Mouse (Mus musculus): ENCODE measurements around the gene Ccdc182. TPM values are rescaled to one million over a fixed set of nuclear protein-coding genes. Genes with fewer than 3 reads are reported as not detected.

Ccdc182 gene
- polyA plus RNA-seq, 1 experiment, result not detected

- Histone ChIP-seq H3K4me1 (ENCODE audit: control insufficient read depth, insufficient read depth, insufficient read length) (no peaks in the 10 kb centered on the region), H3K27me3 (ENCODE audit: control insufficient read depth, insufficient read depth, low read length) (no peaks in the 10 kb centered on the region), H3K27ac (ENCODE audit: insufficient read depth, low read length) (no peak overlapping the region), H3K36me3 (ENCODE audit: control insufficient read depth, insufficient read depth, low read length) (0 out of 2 replicates have a peak, but pooled peaks cover 2% of the 10 kb centered on the region), H3K4me3 (ENCODE audit: extremely low read depth, insufficient read depth, insufficient read length) (no peak overlapping the region)
- WGBS, result 92% methylated on average over 3 of the region's 3 CpGs
- DNase-seq (ENCODE audit: low read depth in 1 of 2, low spot score in 2 of 2), result no peak
- TF ChIP-seq POLR2A (IDR thresholded peaks at IDR 0.05; ENCODE audit: low read depth, low read length), result no peak
- TF ChIP-seq CTCF (IDR thresholded peaks at IDR 0.05; ENCODE audit: extremely low read depth, insufficient read depth, insufficient read length, insufficient replicate concordance), result no peak
Observed at GRCm38 (mm10) chr11:88337926-88338325, 44.1 kb downstream of the Ccdc182 start.

Other genes with a start within 250 kb of the Ccdc182 start
- 106 and 133 TPM in 2 replicates for gene Srsf1, start 246.7 kb upstream of the Ccdc182 start, polyA plus RNA-seq (2012; rRNA removed)
- gene Vezf1, start 225.8 kb upstream of the Ccdc182 start, polyA plus RNA-seq (2012; rRNA removed), result 14.2 and 15.5 TPM in 2 replicates
- gene Cuedc1, start 196.0 kb upstream of the Ccdc182 start, polyA plus RNA-seq (2012; rRNA removed), result 10.7 and 12.1 TPM in 2 replicates
- gene Mrps23, start 89.7 kb upstream of the Ccdc182 start, polyA plus RNA-seq (2012; rRNA removed), result 23.1 and 30.0 TPM in 2 replicates